Mouse (Mus musculus) kidney, adult 10 weeks (tissue): ENCODE data around the gene Slc35f5. TPM values are rescaled to one million over a fixed set of nuclear protein-coding genes. Genes with fewer than 3 reads are reported as not detected.

Source experiments
- polyA plus RNA-seq: library from polyadenylated mRNA; stranded (reverse); fragments of 350-450 nt; fragmentation: Illumina TruSeq; extraction: RNeasy Lipid Tissue Mini Kit (QIAGEN cat#74804); gene quantifications from one replicate; pipeline ENCODE4 v1.2.3, GENCODE M21; 2014; ENCODE audit warnings: low read depth, low replicate concordance

Gene Slc35f5
- 82.5 TPM for polyA plus RNA-seq

DNA sequence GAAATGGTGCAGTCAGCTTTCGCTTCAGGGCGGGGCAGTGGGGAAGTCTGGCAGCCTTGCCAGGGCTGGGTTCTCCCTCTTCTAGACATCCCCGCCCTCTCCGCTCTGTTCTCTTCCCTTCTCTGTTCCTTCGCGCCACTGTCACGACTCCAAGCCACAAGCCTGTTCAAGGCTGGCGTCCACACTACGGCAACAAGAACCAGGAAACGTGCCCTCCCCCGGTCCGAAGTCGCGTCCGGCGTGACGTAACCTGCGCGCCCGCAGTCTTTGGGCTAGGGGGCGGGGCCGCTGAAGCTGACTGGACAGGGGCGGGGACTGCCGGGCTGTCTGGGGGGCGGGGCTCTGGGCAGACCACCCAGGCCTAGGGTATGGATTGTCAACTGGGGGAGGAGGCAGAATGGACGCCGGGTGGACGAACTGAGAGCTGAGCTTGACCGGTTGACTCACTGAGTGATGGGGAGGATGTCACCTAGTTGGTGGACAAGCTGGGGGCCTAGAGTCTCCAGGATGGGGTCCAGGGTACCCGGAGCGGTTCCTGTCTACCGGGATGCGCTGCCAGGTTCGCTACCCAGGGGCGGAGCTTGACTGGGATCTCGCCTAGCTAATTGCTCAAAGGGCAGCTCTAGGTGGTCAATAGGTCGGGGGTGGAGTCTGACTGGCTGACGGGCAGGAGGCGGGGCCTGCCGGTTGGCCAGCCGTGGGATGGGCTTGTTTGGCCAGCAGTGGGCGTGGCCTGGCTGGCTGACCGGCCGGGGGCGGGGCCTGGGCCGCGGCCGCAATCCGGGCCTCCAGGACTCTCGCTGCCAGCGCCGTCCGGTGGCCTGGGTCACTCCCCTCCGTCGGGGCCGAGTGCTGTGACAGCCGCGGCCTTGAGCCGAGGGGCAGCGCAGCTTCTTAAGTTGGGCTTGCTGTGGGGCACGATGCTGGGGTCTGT lies at the start of gene Slc35f5:
Gene Slc35f5, plus strand, starts transcription at position 337 of the 934 bp plus-strand sequence.

Other genes starting within 250 kb of the Slc35f5 start
- 358 TPM for gene Actr3, start 124.9 kb upstream of the Slc35f5 start, polyA plus RNA-seq
- gene Gpr39, start 116.4 kb downstream of the Slc35f5 start, polyA plus RNA-seq: 1.2 TPM